Mouse (Mus musculus) testis, adult 10 weeks (tissue): ENCODE measurements around the gene Fam189b. TPM values are rescaled to one million over a fixed set of nuclear protein-coding genes. Genes with fewer than 3 reads are reported as not detected.

Experiments
- polyA plus RNA-seq: library from polyadenylated mRNA; stranded (reverse); fragments of 350-450 nt; fragmentation: Illumina TruSeq; extraction: RNeasy Lipid Tissue Mini Kit (QIAGEN cat#74804); gene quantifications from one replicate; pipeline ENCODE4 v1.2.3, GENCODE M21; 2014; ENCODE audit warnings: low read depth, low replicate concordance

The Fam189b gene
- polyA plus RNA-seq, result not detected

DNA sequence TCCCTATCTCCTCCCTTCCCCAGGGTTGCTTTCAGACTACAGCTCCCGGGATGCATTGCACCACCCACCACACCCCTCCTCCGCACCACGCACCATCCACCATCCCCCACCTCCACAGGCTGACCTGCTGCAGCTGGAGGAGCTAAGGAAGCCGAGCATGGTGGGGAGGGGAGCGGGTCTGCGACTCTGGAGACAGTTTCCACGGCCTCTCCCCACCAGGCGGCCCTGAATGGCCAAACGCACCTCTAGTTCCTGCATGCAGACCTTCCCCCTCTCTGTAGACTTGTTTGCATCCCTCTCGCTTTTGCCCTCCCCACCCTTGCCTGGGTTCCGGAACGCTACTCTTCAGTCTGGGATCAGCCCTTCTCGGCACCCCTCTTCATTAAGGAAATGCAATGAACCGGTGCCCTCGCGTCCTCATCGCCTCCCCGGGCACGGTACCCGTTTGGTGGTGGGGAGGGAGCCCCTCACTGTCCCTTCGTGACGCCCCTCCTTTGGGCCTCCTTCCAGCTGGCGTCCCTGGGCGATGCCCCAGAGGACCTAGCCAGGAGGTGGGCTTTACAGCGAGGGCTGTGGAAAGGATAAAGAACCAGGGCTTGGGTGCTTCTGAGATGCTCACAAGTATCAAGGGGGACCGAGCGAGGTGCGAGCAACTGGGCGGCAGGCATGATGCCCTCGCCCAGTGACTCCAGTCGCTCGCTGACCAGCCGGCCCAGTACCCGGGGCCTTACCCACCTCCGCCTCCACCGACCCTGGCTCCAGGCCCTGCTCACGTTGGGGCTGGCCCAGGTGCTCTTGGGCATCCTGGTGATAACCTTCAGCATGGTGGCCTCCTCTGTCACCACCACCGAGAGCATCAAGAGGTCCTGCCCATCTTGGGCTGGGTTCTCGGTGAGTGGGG is at the start of gene Fam189b:
TSS of gene Fam189b (plus strand) at position 86 of the 901 bp plus-strand sequence.

GRCm38 (mm10) chr3:89135958-89136357 is 47.0 kb upstream of the Fam189b start, which contains the start of gene Pklr:
TSS of gene Pklr (plus strand) at chr3:89136142.

GRCm38 (mm10) chr3:89159616-89160344 is 23.2 kb upstream of the Fam189b start, which contains the start of gene Hcn3:
TSS of gene Hcn3 (minus strand) at chr3:89160196.

GRCm38 (mm10) chr3:89164506-89165267 is 18.3 kb upstream of the Fam189b start, which contains the start of gene Clk2:
TSS of gene Clk2 (plus strand) at chr3:89164795.

GRCm38 (mm10) chr3:89177242-89178106 is 5.5 kb upstream of the Fam189b start, which contains the start of gene Scamp3:
TSS of gene Scamp3 (plus strand) at chr3:89177473.

DNA sequence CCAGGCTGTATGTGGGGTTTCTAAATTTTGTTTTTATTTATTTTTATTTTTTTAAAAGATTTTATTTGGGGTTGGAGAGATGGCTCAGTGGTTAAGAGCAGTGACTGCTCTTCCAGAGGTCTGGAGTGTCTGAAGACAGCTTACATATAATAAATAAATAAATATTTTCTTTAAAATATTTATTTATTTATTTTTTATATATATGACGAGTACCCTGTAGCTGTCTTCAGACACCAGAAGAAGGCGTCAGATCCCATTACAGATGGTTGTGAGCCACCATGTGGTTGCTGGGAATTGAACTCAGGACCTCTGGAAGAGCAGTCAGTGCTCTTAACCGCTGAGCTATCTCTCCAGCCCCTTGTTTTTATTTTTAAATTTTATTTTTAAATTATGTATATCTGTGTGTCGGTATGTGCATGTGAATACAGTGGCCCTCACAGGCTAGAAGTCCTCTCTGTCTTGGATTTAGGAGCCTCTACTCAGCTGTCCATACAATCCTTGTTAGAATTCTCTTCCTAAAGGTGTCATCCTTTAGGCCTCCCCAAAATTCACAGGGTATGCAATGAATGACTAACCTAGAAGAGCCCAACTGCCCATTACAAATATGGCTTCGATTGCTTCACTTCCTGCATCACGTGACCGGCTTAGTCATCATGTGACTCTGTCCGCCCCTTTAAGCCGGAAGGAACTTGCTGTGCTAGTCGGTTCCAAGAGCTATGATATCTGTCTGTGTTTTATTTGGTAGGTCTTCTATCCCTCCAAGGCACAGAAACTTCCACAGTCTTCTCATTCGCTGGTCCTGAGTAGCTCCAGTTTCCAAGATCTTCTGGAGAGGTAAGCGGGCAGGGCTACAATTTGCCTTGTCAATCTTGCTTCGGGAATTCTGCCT is 19.6 kb downstream of the Fam189b start, which contains the start of gene Gba:
TSS of gene Gba (plus strand) at position 676 of the 889 bp plus-strand sequence.

GRCm38 (mm10) chr3:89214681-89215411 is 31.9 kb downstream of the Fam189b start, which contains the start of gene Thbs3:
TSS of gene Thbs3 (plus strand) at chr3:89215180.

GRCm38 (mm10) chr3:89226900-89227299 is 44.0 kb downstream of the Fam189b start, which contains the start of gene Mtx1:
TSS of gene Mtx1 (minus strand) at chr3:89227088.

DNA sequence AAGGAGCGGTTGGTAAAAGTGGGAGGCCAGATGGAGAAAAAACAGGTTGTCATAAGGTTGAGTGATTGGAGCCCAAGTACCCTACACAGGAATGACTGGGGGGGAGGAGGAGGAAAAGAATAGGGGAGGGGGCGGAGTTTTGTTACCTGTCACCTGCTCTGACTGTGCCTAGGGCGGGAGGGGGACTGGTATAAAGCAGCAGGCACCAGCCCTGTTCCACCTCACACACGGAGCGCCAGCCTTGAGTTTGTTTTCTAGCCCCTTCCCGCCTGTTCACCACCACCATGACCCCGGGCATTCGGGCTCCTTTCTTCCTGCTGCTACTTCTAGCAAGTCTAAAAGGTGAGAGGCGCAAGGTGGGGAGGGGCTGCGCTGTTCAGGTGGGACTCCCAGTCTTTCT is 45.9 kb downstream of the Fam189b start, which contains the start of gene Muc1:
TSS of gene Muc1 (plus strand) at position 222 of the 400 bp plus-strand sequence.

Other genes with a start within 250 kb of the Fam189b start
- 25.0 TPM for gene Ash1l, start 232.5 kb upstream of the Fam189b start, polyA plus RNA-seq
- 278 TPM for gene Dap3, start 232.0 kb upstream of the Fam189b start, polyA plus RNA-seq
- 0.76 TPM for gene Rusc1, start 89.8 kb upstream of the Fam189b start, polyA plus RNA-seq
- not detected for gene Gm43738, start 82.0 kb upstream of the Fam189b start, polyA plus RNA-seq
- 22.2 TPM for gene Fdps, start 81.2 kb upstream of the Fam189b start, polyA plus RNA-seq
- gene Pklr, start 47.0 kb upstream of the Fam189b start, polyA plus RNA-seq, result not detected
- 0.08 TPM for gene Hcn3, start 22.9 kb upstream of the Fam189b start, polyA plus RNA-seq
- 13.5 TPM for gene Clk2, start 18.3 kb upstream of the Fam189b start, polyA plus RNA-seq
- 8.3 TPM for gene Scamp3, start 5.7 kb upstream of the Fam189b start, polyA plus RNA-seq
- gene Gba, start 19.8 kb downstream of the Fam189b start, polyA plus RNA-seq, result 4.8 TPM
- gene Thbs3, start 32.0 kb downstream of the Fam189b start, polyA plus RNA-seq, result 3.4 TPM
- gene Mtx1, start 43.9 kb downstream of the Fam189b start, polyA plus RNA-seq, result 187 TPM
- 11.6 TPM for gene Muc1, start 45.9 kb downstream of the Fam189b start, polyA plus RNA-seq
- 13.6 TPM for gene Krtcap2, start 62.8 kb downstream of the Fam189b start, polyA plus RNA-seq
- 0.98 TPM for gene Trim46, start 63.2 kb downstream of the Fam189b start, polyA plus RNA-seq
- not detected for gene Dpm3, start 76.2 kb downstream of the Fam189b start, polyA plus RNA-seq
- gene Slc50a1, start 87.4 kb downstream of the Fam189b start, polyA plus RNA-seq, result 1.1 TPM
- not detected for gene Efna1, start 98.0 kb downstream of the Fam189b start, polyA plus RNA-seq
- 0.11 TPM for gene Efna3, start 139.8 kb downstream of the Fam189b start, polyA plus RNA-seq
- gene Efna4, start 154.9 kb downstream of the Fam189b start, polyA plus RNA-seq, result not detected
- 3.3 TPM for gene Adam15, start 166.9 kb downstream of the Fam189b start, polyA plus RNA-seq
- 6.5 TPM for gene Dcst2, start 178.8 kb downstream of the Fam189b start, polyA plus RNA-seq
- 25.0 TPM for gene Dcst1, start 182.1 kb downstream of the Fam189b start, polyA plus RNA-seq
- 0.24 TPM for gene Zbtb7b, start 211.6 kb downstream of the Fam189b start, polyA plus RNA-seq
- gene Lenep, start 219.7 kb downstream of the Fam189b start, polyA plus RNA-seq, result 0.34 TPM
- gene Flad1, start 228.7 kb downstream of the Fam189b start, polyA plus RNA-seq, result 1.8 TPM
- gene Cks1b, start 235.2 kb downstream of the Fam189b start, polyA plus RNA-seq, result 4.7 TPM
- gene Shc1, start 235.3 kb downstream of the Fam189b start, polyA plus RNA-seq, result 6.5 TPM
- gene Pygo2, start 247.1 kb downstream of the Fam189b start, polyA plus RNA-seq, result 5.7 TPM